Mouse (Mus musculus) ES-Bruce4 (cell line): Measurements from ENCODE around the gene Zfp113.
"Not testable (repeated sequence)": the region's sequence is repeated elsewhere in the genome, so short reads cannot be mapped to it uniquely, and the experiment has no call there.

Experiments
- CTCF ChIP-seq: IDR thresholded peaks from one replicate; pipeline ENCODE4 v1.8.1; 2011; ENCODE audit warnings: low read depth, low read length
- EP300 ChIP-seq: IDR thresholded peaks from 2 replicates; pipeline ENCODE4 v1.6.1; 2011; ENCODE audit warnings: low read depth, low read length; ENCODE audit not compliant: insufficient read depth

GRCm38 (mm10) chr5:138109847-138110396, 45.6 kb downstream of the Zfp113 start:
- not testable (repeated sequence) for TF ChIP-seq CTCF, EP300
